Mouse (Mus musculus) heart, embryonic 12.5 days (tissue): ENCODE data around the gene Krtap5-3. TPM values are rescaled to one million over a fixed set of nuclear protein-coding genes. Genes with fewer than 3 reads are reported as not detected.

ENCODE experiments used
- polyA plus RNA-seq: library from polyadenylated mRNA; unstranded; fragments of >200 nt; fragmentation: Nextera tagmentation; extraction: Ambion mirVana; gene quantifications from 2 replicates; pipeline ENCODE4 v1.2.1, GENCODE M21; 2016

The Krtap5-3 gene
- polyA plus RNA-seq, 1 experiment from 2014 or later: not detected

Other genes with a start within 250 kb of the Krtap5-3 start
- 42.7 and 43.6 TPM in 2 replicates for gene Mob2, start 140.3 kb upstream of the Krtap5-3 start, polyA plus RNA-seq
- gene Dusp8, start 105.5 kb upstream of the Krtap5-3 start, polyA plus RNA-seq: 17.7 and 17.8 TPM in 2 replicates
- not detected in 2 replicates for gene Gm45618, start 80.6 kb upstream of the Krtap5-3 start, polyA plus RNA-seq
- gene Gm39115, start 65.3 kb upstream of the Krtap5-3 start, polyA plus RNA-seq: not detected in 2 replicates
- not detected in 2 replicates for gene Gm45337, start 56.8 kb upstream of the Krtap5-3 start, polyA plus RNA-seq
- gene Gm29735, start 44.3 kb upstream of the Krtap5-3 start, polyA plus RNA-seq: not detected in 2 replicates
- not detected in 2 replicates for gene Gm4553, start 35.6 kb upstream of the Krtap5-3 start, polyA plus RNA-seq
- not detected in 2 replicates for gene Krtap5-2, start 25.4 kb upstream of the Krtap5-3 start, polyA plus RNA-seq
- gene Gm10153, start 11.0 kb upstream of the Krtap5-3 start, polyA plus RNA-seq: not detected in 2 replicates
- not detected in 2 replicates for gene Gm7579, start 10.5 kb downstream of the Krtap5-3 start, polyA plus RNA-seq
- not detected in 2 replicates for gene Krtap5-5, start 28.6 kb downstream of the Krtap5-3 start, polyA plus RNA-seq
- gene Gm40460, start 39.7 kb downstream of the Krtap5-3 start, polyA plus RNA-seq: not detected in 2 replicates
- gene Gm2431, start 57.0 kb downstream of the Krtap5-3 start, polyA plus RNA-seq: not detected in 2 replicates
- not detected in 2 replicates for gene Gm4559, start 73.0 kb downstream of the Krtap5-3 start, polyA plus RNA-seq
- gene Krtap5-1, start 95.8 kb downstream of the Krtap5-3 start, polyA plus RNA-seq: not detected in 2 replicates
- not detected in 2 replicates for gene Krtap5-4, start 102.2 kb downstream of the Krtap5-3 start, polyA plus RNA-seq
- 5.4 and 7.4 TPM in 2 replicates for gene Ifitm10, start 172.4 kb downstream of the Krtap5-3 start, polyA plus RNA-seq
- gene Gm49369, start 181.3 kb downstream of the Krtap5-3 start, polyA plus RNA-seq: 3.0 TPM in 1 of 2 replicates, not detected in the other
- 431 and 436 TPM in 2 replicates for gene Ctsd, start 186.7 kb downstream of the Krtap5-3 start, polyA plus RNA-seq
- gene Syt8, start 233.5 kb downstream of the Krtap5-3 start, polyA plus RNA-seq: 0.28 and 0.57 TPM in 2 replicates
- gene Tnni2, start 240.4 kb downstream of the Krtap5-3 start, polyA plus RNA-seq: 50.6 and 53.5 TPM in 2 replicates